Mouse (Mus musculus): Measurements from ENCODE around the gene Dolk.
A peak's percentile ranks its signal among the peaks of the same experiment; 100 is the strongest.

- TF ChIP-seq CTCF (IDR thresholded peaks at IDR 0.05; ENCODE audit: borderline replicate concordance, insufficient read depth, low read length) = no peak
- TF ChIP-seq POLR2A (IDR thresholded peaks at IDR 0.05; ENCODE audit: low read depth, low read length) = 0 out of 2 replicates have a peak, but pooled peaks have one; percentile 32
These were observed 27.5 kb downstream of the Dolk start for GRCm38 (mm10) chr2:30258600-30258999.
